Comparison of ENCODE assay signal across 9 mouse cellular contexts in the genomic region with DNA sequence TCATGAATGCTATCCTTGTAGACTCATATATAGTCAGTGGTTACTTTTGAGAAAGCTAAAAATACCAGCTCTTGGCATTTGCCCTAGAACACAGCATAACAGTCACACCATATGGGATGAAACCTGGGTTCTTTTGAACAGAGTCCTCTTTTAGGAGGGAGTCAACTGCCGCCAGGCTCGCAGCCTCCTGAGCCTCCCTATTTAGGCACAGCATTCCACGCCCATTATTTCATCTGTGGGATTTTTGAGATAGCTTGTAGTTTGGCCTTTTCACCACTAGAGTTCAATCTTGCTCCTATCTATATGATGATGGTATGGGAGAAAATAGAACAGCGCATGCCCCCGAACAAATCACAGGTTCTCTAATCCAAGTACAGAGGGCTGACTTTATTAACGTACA.
DNase-seq lines count a peak whose midpoint lies in the region.
"Had no signal": no experiment of that assay in that cellular context is flagged by ENCODE, and none has a peak within 500 bp of the region (broad histone marks: within the 10 kb centered on the region; RNA-seq: fewer than 3 reads in every experiment).

No protein-coding gene starts in this region.

- peak; percentile 28 to 75 for DNase-seq in layer of hippocampus, adult 18-20 months (ENCODE audit: low spot score in 2 of 2)
- no peak for DNase-seq in layer of hippocampus, postnatal 10 days (ENCODE audit: low spot score in 2 of 2)
- DNase-seq in ZHBTc4 (ENCODE audit: low read depth, low spot score): peak; percentile 79
- peak; percentile 79 to 89 for DNase-seq in frontal cortex, adult 2 months (ENCODE audit: extremely low spot score in 1 of 2, low spot score in 1 of 2)
- peak; percentile 74 for DNase-seq in retina, embryonic 14.5 days (ENCODE audit: low spot score)
- DNase-seq in gastrocnemius, postnatal 14 days: no peak
- DNase-seq in gastrocnemius, postnatal 25 days: no peak
- no peak for DNase-seq in gastrocnemius, postnatal 36 days
- DNase-seq: heart, adult 18-20 months had no signal

- intact Hi-C loops in gastrocnemius, postnatal 14 days (cut with DNase I; ENCODE audit: low total_unique reads): no loop called here
- intact Hi-C loops in gastrocnemius, postnatal 36 days (cut with DNase I): no loop called here

Comparison
In these comparisons a context has a peak if more than half of its experiments do, and no peak if none do; other contexts are left out.
1. DNase-seq: peak in layer of hippocampus, adult 18-20 months (2 of 2), ZHBTc4 (single experiment), frontal cortex, adult 2 months (2 of 2) and retina, embryonic 14.5 days (single experiment); none in layer of hippocampus, postnatal 10 days (0 of 2), gastrocnemius, postnatal 14 days (single experiment), gastrocnemius, postnatal 25 days (single experiment) and gastrocnemius, postnatal 36 days (0 of 2).